Mouse (Mus musculus): ENCODE results near the gene Zmynd10. TPM values are rescaled to one million over a fixed set of nuclear protein-coding genes. Genes with fewer than 3 reads are reported as not detected.

Gene Zmynd10
- polyA plus RNA-seq, 1 experiment from 2014 or later, result 0.49 TPM

DNA sequence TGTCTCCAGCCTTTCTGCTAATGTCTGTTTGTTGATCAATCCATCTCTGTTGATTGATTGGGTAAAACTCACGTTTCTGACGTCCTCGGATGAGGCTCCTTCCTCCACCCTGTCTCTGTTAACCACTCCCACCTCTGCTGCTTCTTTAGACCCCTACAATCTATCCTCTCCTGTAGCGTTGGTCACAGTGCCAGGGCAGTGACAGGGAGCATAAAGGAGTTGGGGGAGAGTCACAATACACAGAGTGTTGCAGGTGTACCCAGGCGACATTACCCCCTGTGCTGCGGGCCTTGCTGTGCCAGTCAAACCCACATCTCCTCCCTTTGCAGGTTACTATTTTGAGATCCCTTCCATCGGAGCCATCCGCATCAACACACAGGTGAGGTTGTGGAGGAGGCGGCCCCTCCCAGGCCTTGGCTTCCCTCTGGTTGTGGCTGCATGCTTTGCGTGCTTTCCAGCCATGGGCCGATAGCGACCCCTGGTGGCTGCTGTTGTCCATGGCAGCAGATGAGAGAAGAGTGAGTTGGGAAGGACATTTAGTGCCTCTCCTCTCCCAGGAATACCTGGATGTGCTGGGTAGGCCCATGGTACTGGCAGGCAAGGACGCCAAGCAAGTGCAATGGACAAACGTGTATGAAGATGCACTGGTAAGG is 32.7 kb upstream of the Zmynd10 start:
- Histone ChIP-seq H3K9me3 (ENCODE audit: control insufficient read depth, low read length) (no peaks in the 10 kb centered on the region), H3K9ac (ENCODE audit: low read length) (no peak overlapping the region), H3K36me3 (ENCODE audit: control insufficient read depth, insufficient read depth, low read length) (no peaks in the 10 kb centered on the region), H3K27ac (ENCODE audit: low read depth, low read length) (no peak overlapping the region), H3K4me2 (no peak overlapping the region), H3K27me3 (ENCODE audit: control insufficient read depth, insufficient read depth, low read length) (no peaks in the 10 kb centered on the region), H3K4me1 (ENCODE audit: control insufficient read depth, insufficient read depth, low read length) (peaks cover 3% of the 10 kb centered on the region), H3K4me3 (ENCODE audit: low read depth, low read length) (no peak overlapping the region)
- DNase-seq (ENCODE audit: low spot score, missing footprints) (peak; percentile 98), ATAC-seq (ENCODE audit: low FRiP score) (peak; percentile 26; the same call in 1 of the 2 replicates)
- WGBS, result 26% methylated on average over 14 of the region's 14 CpGs

DNA sequence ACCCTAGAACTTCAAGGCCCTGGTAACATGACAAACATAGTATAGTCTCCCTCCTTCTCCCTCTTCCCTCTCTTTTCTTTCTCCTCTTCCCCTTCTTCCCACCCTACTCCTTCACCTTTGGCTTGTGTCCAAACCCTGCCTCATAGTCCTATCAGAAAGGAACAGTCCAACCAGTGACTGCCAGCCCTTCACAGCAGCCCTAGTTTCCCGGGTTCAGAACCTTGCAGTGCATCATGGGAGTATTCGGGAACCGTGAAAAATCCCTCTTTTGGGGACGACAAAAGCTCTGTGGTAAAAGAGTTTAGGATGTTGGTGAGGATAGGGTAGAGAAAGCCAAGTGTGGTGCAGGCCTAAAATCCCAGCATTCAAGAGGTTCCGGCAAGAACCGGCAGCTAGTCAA is 26.8 kb upstream of the Zmynd10 start:
- H3K9me3 ChIP-seq (ENCODE audit: control insufficient read depth, low read length), result no peaks in the 10 kb centered on the region
- WGBS, result 46% methylated on average over 6 of the region's 6 CpGs
- peaks cover 5% of the 10 kb centered on the region for H3K4me1 ChIP-seq (ENCODE audit: control insufficient read depth, insufficient read depth, low read length)
- ATAC-seq (ENCODE audit: low FRiP score), result no peak
- no peak overlapping the region for H3K9ac ChIP-seq (ENCODE audit: low read length)
- H3K36me3 ChIP-seq (ENCODE audit: control insufficient read depth, insufficient read depth, low read length), result no peaks in the 10 kb centered on the region
- no peak overlapping the region for H3K4me2 ChIP-seq
- no peak overlapping the region for H3K27ac ChIP-seq (ENCODE audit: low read depth, low read length)
- no peak for DNase-seq (ENCODE audit: low spot score, missing footprints)
- H3K4me3 ChIP-seq (ENCODE audit: low read depth, low read length), result no peak overlapping the region
- 0 out of 2 replicates have a peak, but pooled peaks cover 2% of the 10 kb centered on the region for H3K27me3 ChIP-seq (ENCODE audit: control insufficient read depth, insufficient read depth, low read length)

DNA sequence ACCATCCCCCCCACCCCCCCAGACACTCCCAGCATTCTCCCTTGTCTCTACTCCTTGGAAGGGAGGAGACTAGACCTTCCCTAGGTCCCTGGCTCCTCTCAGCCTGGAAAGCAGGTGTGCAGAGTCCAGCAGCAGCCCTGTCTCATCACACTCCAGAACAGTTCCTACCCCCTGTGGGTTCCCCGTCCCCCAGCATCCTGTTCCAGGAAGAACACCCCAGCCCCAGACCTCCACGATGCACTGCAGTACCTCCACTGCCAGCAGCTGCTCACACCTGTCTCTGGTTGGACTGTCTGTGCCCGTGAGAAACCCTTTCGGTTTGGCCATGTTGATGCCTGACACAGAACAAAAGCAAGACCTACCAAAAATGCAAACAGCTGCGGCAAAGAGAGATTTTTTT is 25.9 kb upstream of the Zmynd10 start:
- no peaks in the 10 kb centered on the region for H3K9me3 ChIP-seq (ENCODE audit: control insufficient read depth, low read length)
- H3K4me2 ChIP-seq, result no peak overlapping the region
- DNase-seq (ENCODE audit: low spot score, missing footprints) (no peak), ATAC-seq (ENCODE audit: low FRiP score) (no peak)
- no peak overlapping the region for H3K9ac ChIP-seq (ENCODE audit: low read length)
- no peak overlapping the region for H3K4me3 ChIP-seq (ENCODE audit: low read depth, low read length)
- peaks cover 2% of the 10 kb centered on the region; the same call in 1 of the 2 replicates for H3K27me3 ChIP-seq (ENCODE audit: control insufficient read depth, insufficient read depth, low read length)
- H3K27ac ChIP-seq (ENCODE audit: low read depth, low read length), result no peak overlapping the region
- peaks cover 5% of the 10 kb centered on the region for H3K4me1 ChIP-seq (ENCODE audit: control insufficient read depth, insufficient read depth, low read length)
- WGBS, result 71% methylated on average over 5 of the region's 5 CpGs
- H3K36me3 ChIP-seq (ENCODE audit: control insufficient read depth, insufficient read depth, low read length), result no peaks in the 10 kb centered on the region

DNA sequence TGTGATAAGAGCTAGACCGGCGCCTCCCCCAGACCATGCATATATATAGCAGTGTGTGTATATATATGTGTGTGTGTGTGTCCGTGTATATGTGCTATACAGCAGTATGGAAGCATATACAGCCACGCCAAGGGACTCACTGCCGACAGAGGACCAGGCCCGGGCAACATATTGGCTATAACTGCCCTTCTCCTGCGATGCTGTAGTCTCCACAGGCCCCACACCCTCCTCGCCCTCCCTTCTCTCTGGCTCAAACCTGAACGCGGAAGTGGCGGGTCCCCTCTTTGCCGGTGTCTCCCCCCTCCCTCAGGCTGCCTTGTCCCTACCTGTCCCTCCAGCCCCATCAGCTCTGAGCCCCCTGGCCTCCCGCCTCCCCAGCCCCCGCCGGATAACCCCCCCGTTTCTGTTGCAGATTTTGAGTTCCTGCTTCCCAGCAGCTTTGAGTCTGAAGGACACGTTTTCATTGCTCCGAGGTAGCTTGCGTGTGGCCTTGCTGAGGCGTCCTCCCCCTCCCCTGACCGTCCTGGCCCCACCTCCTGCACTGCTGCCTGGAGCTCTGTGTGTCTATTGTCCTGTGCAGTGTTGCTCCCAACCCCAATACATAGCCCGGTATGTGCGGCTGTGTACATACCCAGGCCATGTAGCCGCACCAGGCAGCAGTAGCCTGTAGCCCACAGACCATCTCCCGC is 25.2 kb upstream of the Zmynd10 start:
- 25% methylated on average over 21 of the region's 25 CpGs for WGBS
- peaks cover 5% of the 10 kb centered on the region; the same call in 1 of the 2 replicates for H3K27me3 ChIP-seq (ENCODE audit: control insufficient read depth, insufficient read depth, low read length)
- peak; percentile 88 for DNase-seq (ENCODE audit: low spot score, missing footprints)

DNA sequence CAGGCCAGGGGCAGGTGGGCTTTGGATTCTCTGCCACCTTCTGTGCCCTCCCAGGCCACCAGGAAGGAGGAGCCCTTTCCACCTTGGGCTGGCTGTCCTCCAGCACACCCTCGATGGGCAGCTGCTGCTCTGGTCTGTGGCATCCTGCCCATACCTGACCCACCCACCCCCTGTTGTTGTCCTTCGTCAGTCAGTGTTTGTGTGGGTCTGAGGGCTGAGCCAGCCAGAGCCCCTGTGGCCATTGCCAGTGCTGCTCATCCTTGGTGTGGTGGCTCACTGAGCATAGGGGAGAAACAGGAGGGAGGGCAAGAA is 24.7 kb upstream of the Zmynd10 start:
- Histone ChIP-seq H3K36me3 (ENCODE audit: control insufficient read depth, insufficient read depth, low read length) (no peaks in the 10 kb centered on the region), H3K4me3 (ENCODE audit: low read depth, low read length) (no peak overlapping the region), H3K4me1 (ENCODE audit: control insufficient read depth, insufficient read depth, low read length) (peaks cover 17% of the 10 kb centered on the region), H3K27ac (ENCODE audit: low read depth, low read length) (no peak overlapping the region), H3K4me2 (peak overlapping the region; percentile 16; the same call in 1 of the 2 replicates), H3K9me3 (ENCODE audit: control insufficient read depth, low read length) (no peaks in the 10 kb centered on the region), H3K27me3 (ENCODE audit: control insufficient read depth, insufficient read depth, low read length) (peaks cover 10% of the 10 kb centered on the region), H3K9ac (ENCODE audit: low read length) (peak overlapping the region; percentile 40; the same call in 1 of the 2 replicates)
- DNase-seq (ENCODE audit: low spot score, missing footprints) (no peak), ATAC-seq (ENCODE audit: low FRiP score) (0 out of 2 replicates have a peak, but pooled peaks have one; percentile 12)
- 38% methylated on average over 2 of the region's 2 CpGs for WGBS

More for the DNA sequence above, 25.2 kb upstream of the Zmynd10 start:
- peak overlapping the region; percentile 16; the same call in 1 of the 2 replicates for H3K4me2 ChIP-seq
- H3K4me3 ChIP-seq (ENCODE audit: low read depth, low read length), result no peak overlapping the region
- H3K36me3 ChIP-seq (ENCODE audit: control insufficient read depth, insufficient read depth, low read length), result no peaks in the 10 kb centered on the region
- peak; percentile 28; the same call in 1 of the 2 replicates for ATAC-seq (ENCODE audit: low FRiP score)
- H3K9me3 ChIP-seq (ENCODE audit: control insufficient read depth, low read length), result no peaks in the 10 kb centered on the region
- H3K9ac ChIP-seq (ENCODE audit: low read length), result peak overlapping the region; percentile 40; the same call in 1 of the 2 replicates
- no peak overlapping the region for H3K27ac ChIP-seq (ENCODE audit: low read depth, low read length)
- peaks cover 12% of the 10 kb centered on the region for H3K4me1 ChIP-seq (ENCODE audit: control insufficient read depth, insufficient read depth, low read length)

DNA sequence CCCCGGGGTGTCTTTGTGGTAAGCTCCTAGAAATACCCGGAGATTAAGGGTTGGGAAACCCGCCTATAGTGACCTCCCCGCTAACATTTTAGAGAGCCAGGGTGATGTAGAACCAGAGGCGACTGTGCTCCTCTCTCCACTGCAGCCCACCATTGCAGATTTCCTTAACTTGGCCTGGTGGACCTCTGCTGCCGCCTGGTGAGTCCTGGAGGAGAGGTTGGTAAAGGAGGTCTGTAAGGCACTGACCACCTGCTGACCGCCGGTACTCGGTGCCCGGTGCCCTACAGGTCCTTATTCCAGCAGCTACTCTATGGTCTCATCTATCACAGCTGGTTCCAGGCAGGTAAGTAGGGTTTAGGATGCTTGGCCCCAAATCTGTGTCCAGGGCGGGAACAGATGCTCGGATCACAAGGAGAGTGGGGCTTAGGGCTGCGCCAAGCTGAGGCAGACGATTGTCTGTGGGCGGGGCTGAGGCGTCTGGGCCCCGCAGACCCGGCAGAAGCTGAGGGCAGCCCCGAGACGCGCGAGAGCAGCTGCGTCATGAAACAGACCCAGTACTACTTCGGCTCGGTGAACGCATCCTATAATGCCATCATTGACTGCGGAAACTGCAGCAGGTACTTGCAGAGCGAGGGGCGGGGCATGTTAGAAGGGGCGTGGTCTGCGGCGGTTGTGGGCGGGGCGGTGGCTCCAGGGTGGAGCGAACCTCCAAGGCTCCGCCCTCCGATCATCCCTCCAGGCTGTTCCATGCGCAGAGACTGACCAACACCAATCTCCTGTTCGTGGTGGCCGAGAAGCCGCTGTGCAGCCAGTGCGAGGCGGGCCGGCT is 20.7 kb upstream of the Zmynd10 start:
- H3K4me1 ChIP-seq (ENCODE audit: control insufficient read depth, insufficient read depth, low read length), result peaks cover 18% of the 10 kb centered on the region
- peak; percentile 96 for DNase-seq (ENCODE audit: low spot score, missing footprints)
- H3K27me3 ChIP-seq (ENCODE audit: control insufficient read depth, insufficient read depth, low read length), result peaks cover 15% of the 10 kb centered on the region
- H3K4me3 ChIP-seq (ENCODE audit: low read depth, low read length), result peak overlapping the region; percentile 32
- H3K9ac ChIP-seq (ENCODE audit: low read length), result peak overlapping the region; percentile 39; the same call in 1 of the 2 replicates
- no peaks in the 10 kb centered on the region for H3K36me3 ChIP-seq (ENCODE audit: control insufficient read depth, insufficient read depth, low read length)
- peak; percentile 81 for ATAC-seq (ENCODE audit: low FRiP score)
- no peaks in the 10 kb centered on the region for H3K9me3 ChIP-seq (ENCODE audit: control insufficient read depth, low read length)
- H3K27ac ChIP-seq (ENCODE audit: low read depth, low read length), result no peak overlapping the region
- peak overlapping the region; percentile 51 for H3K4me2 ChIP-seq
- 5% methylated on average over 43 of the region's 44 CpGs for WGBS

DNA sequence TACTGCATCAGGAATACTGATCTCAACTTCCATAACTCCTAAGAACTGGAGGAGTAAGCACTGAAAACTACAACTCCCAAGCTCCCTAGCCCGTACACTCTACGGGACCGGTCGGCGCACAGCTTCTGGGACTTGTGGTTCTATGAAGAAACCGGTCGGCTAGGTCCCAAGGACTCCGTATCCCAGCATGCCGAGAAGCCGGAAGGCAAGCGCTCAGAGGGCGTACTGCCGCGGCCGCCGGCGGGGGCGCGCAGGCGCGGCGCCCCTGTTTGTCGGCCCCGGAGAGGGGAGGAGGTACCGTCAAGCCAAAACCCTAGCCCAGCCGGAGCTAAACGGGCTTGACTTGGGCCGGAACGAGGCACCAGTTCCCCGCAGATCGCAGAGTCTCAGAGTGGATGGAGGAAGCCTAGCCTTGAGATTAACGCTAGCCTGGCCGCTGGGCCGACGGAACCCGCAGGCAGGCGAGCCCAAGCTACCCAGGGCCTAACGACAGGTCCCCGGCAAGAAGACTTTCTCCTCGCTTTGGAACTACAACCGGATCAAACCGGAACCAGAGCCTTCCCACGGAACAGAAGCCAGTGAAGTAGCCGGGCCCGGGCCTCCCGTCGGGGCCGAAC is 13.2 kb upstream of the Zmynd10 start, which contains the start of gene Tmem115:
Gene Tmem115 (plus strand): TSS at position 155 of the 617 bp plus-strand sequence.
- no peak within 1 kb of the TSS for H3K27ac ChIP-seq (ENCODE audit: low read depth, low read length)
- under 1% methylated on average over 48 of the region's 48 CpGs for WGBS

DNA sequence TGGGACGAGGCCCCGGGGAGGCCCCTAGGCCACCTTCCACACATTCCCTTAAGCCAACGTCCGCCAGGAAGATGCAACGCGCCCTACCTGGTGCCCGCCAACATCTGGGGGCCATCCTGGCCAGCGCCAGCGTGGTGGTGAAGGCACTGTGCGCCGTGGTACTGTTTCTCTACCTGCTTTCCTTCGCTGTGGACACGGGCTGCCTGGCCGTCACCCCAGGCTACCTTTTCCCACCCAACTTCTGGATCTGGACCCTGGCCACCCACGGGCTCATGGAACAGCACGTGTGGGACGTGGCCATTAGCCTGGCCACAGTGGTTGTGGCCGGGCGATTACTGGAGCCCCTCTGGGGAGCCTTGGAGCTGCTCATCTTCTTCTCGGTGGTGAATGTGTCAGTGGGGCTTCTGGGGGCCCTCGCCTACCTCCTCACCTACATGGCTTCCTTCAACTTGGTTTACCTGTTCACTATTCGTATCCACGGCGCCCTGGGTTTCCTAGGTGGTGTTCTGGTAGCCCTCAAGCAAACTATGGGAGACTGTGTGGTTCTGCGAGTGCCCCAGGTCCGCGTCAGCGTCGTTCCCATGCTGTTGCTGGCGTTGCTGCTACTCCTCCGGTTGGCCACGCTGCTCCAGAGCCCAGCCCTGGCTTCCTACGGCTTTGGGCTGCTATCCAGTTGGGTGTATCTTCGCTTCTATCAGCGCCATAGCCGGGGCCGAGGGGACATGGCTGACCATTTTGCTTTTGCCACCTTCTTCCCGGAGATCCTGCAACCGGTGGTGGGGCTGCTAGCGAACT is 12.5 kb upstream of the Zmynd10 start:
- peaks cover 23% of the 10 kb centered on the region for H3K4me1 ChIP-seq (ENCODE audit: control insufficient read depth, insufficient read depth, low read length)
- H3K9me3 ChIP-seq (ENCODE audit: control insufficient read depth, low read length), result no peaks in the 10 kb centered on the region
- under 1% methylated on average over 40 of the region's 40 CpGs for WGBS
- ATAC-seq (ENCODE audit: low FRiP score) (peak; percentile 43), DNase-seq (ENCODE audit: low spot score, missing footprints) (peak; percentile 86)
- no peaks in the 10 kb centered on the region for H3K27me3 ChIP-seq (ENCODE audit: control insufficient read depth, insufficient read depth, low read length)
- peaks cover 5% of the 10 kb centered on the region; the same call in 1 of the 2 replicates for H3K36me3 ChIP-seq (ENCODE audit: control insufficient read depth, insufficient read depth, low read length)
- H3K4me3 ChIP-seq (ENCODE audit: low read depth, low read length), result peak overlapping the region; percentile 65
- peak overlapping the region; percentile 75 for H3K9ac ChIP-seq (ENCODE audit: low read length)
- H3K27ac ChIP-seq (ENCODE audit: low read depth, low read length), result no peak overlapping the region
- H3K4me2 ChIP-seq, result peak overlapping the region; percentile 92

More for the DNA sequence above, 13.2 kb upstream of the Zmynd10 start, which contains the start of gene Tmem115:
- ATAC-seq (ENCODE audit: low FRiP score) (peak; percentile 98), DNase-seq (ENCODE audit: low spot score, missing footprints) (peak; percentile 97)
- Histone ChIP-seq H3K4me2 (peak within 1 kb of the TSS; percentile 92), H3K4me1 (ENCODE audit: control insufficient read depth, insufficient read depth, low read length) (peaks cover 23% of the 10 kb centered on the region), H3K4me3 (ENCODE audit: low read depth, low read length) (peak within 1 kb of the TSS; percentile 65), H3K9ac (ENCODE audit: low read length) (peak within 1 kb of the TSS; percentile 75), H3K36me3 (ENCODE audit: control insufficient read depth, insufficient read depth, low read length) (peaks cover 5% of the 10 kb centered on the region; the same call in 1 of the 2 replicates), H3K27me3 (ENCODE audit: control insufficient read depth, insufficient read depth, low read length) (no peaks in the 10 kb centered on the region), H3K9me3 (ENCODE audit: control insufficient read depth, low read length) (no peaks in the 10 kb centered on the region)

Data from midbrain, embryonic 11.5 days (tissue).